Mouse (Mus musculus) frontal cortex, postnatal 10 days (tissue): ENCODE results near the gene Nudt3.
A peak's percentile ranks its signal among the peaks of the same experiment; 100 is the strongest.

Source experiments
- DNase-seq, 2 experiments: peaks; one replicate each; pipeline ENCODE4 v3.0.0; 2022; ENCODE audit warnings: low spot score in 2 of 2, mixed read lengths in 1 of 2

Nudt3 gene

GRCm38 (mm10) chr17:27565163-27565941 lies 57.9 kb downstream of the Nudt3 start, which contains the start of gene AI413582:
AI413582 (minus strand) TSS chr17:27565756.
- DNase-seq, result peak; percentile 90 to 95

- peak in 1 of 2 experiments; percentile 34 for DNase-seq
These were observed 58.7 kb downstream of the Nudt3 start for GRCm38 (mm10) chr17:27564391-27565162.

GRCm38 (mm10) chr17:27563771-27564244 lies 59.5 kb downstream of the Nudt3 start:
- no peak for DNase-seq

- no peak for DNase-seq
These were observed 61.3 kb downstream of the Nudt3 start for GRCm38 (mm10) chr17:27561809-27562526.

- no peak for DNase-seq
These were observed 62.3 kb downstream of the Nudt3 start for GRCm38 (mm10) chr17:27560926-27561480.

- no peak for DNase-seq
These were observed 63.7 kb downstream of the Nudt3 start for GRCm38 (mm10) chr17:27559596-27559995.

- DNase-seq, result no peak
These were observed 64.5 kb downstream of the Nudt3 start for GRCm38 (mm10) chr17:27558845-27559244.

- no peak for DNase-seq
These were observed 65.2 kb downstream of the Nudt3 start for GRCm38 (mm10) chr17:27557927-27558661.

- DNase-seq, result no peak
These were observed 65.9 kb downstream of the Nudt3 start for GRCm38 (mm10) chr17:27557181-27557926.

- DNase-seq, result peak; percentile 76 to 82
These were observed 66.8 kb downstream of the Nudt3 start, which contains the start of gene Hmga1 for GRCm38 (mm10) chr17:27556315-27557011. Hmga1 (plus strand) TSS chr17:27556497.

- DNase-seq, result no peak
These were observed 67.7 kb downstream of the Nudt3 start for GRCm38 (mm10) chr17:27555512-27556172.

GRCm38 (mm10) chr17:27555075-27555511 lies 68.2 kb downstream of the Nudt3 start:
- no peak for DNase-seq

- DNase-seq, result no peak
These were observed 69.0 kb downstream of the Nudt3 start for GRCm38 (mm10) chr17:27554062-27554960.

GRCm38 (mm10) chr17:27552215-27553201 lies 70.8 kb downstream of the Nudt3 start:
- DNase-seq, result peak in 1 of 2 experiments; percentile 11

- no peak for DNase-seq
These were observed 71.8 kb downstream of the Nudt3 start for GRCm38 (mm10) chr17:27551393-27551940.

GRCm38 (mm10) chr17:27549234-27549633 lies 74.1 kb downstream of the Nudt3 start:
- DNase-seq, result no peak
